Mouse (Mus musculus): ENCODE data around the gene Sox8. TPM values are rescaled to one million over a fixed set of nuclear protein-coding genes. Genes with fewer than 3 reads are reported as not detected.

The Sox8 gene
- polyA plus RNA-seq, 1 experiment, result 0.79 TPM

DNA sequence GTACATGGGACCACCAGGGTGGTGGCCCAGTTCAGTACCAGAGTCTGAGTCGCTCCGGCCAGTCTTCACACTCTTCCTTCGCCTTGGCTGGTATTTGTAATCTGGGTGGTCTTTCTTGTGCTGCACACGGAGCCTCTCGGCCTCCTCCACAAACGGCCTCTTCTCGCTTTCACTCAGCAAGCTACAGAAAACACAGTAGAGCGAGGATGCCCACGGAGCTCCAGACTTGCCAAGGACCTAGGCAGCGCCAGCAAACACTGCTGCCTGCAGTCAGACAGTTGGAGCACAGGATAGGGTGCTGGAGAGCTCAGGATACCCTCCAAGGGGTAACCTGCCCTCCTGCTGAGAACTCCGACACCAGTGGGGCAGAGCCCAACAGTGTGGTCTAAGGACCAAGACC is 1.6 kb downstream of the Sox8 start:
- Histone ChIP-seq H3K27ac (replicated peaks; ENCODE audit: low read depth, low read length) (no peak overlapping the region), H3K4me3 (ENCODE audit: insufficient read depth, low read depth, low read length) (no peak overlapping the region), H3K4me1 (ENCODE audit: control insufficient read depth, insufficient read depth, insufficient read length, low read length) (peaks cover 3% of the 10 kb centered on the region; the same call in 1 of the 2 replicates)

DNA sequence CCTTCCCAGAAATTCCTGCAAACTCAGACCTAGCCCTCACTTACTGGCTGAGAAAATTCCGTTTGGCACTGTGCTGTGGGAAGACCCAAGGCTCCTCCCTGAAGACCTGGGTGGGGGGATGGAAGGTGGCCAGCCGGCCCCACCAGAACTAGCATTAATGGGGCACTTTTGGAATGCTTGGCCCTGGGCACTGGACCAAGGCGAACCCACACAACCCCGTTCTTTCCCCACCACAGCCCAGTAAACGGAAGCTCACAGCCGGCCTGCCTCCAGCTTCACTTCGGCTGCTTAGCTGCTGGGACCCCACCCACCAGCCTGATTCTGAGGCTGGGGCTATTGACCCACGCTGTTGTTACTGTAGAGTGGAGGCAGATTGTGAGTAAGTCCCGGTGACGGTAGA is 2.3 kb downstream of the Sox8 start:
- H3K27ac ChIP-seq (replicated peaks; ENCODE audit: low read depth, low read length), result no peak overlapping the region
- H3K4me3 ChIP-seq (ENCODE audit: insufficient read depth, low read depth, low read length), result no peak overlapping the region
- peaks cover 3% of the 10 kb centered on the region; the same call in 1 of the 2 replicates for H3K4me1 ChIP-seq (ENCODE audit: control insufficient read depth, insufficient read depth, insufficient read length, low read length)

- Histone ChIP-seq H3K27ac (replicated peaks; ENCODE audit: low read depth, low read length) (no peak overlapping the region), H3K4me3 (ENCODE audit: insufficient read depth, low read depth, low read length) (no peak overlapping the region), H3K4me1 (ENCODE audit: control insufficient read depth, insufficient read depth, insufficient read length, low read length) (peaks cover 3% of the 10 kb centered on the region; the same call in 1 of the 2 replicates)
Observed at GRCm38 (mm10) chr17:25567745-25568144, 2.7 kb downstream of the Sox8 start.

DNA sequence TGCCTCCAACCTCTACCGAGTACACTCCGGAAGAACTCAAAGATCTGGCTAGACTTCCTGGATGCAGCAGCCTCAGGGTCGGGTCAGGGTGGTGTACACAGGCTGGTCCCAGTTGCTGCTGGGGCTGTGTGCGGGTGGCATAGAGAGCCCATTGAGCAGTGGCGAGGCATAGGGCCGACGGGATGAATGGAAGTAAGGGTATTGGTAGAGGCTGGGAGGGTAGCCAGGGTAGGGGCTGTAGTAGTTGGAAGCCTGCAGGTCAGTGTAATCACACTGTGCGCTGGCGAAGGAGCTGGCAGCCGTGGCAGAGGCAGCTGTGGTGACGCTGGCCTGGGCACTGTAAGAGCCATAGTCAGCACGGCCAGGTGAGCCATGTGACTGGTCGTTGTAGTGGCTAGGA is 3.2 kb downstream of the Sox8 start:
- Histone ChIP-seq H3K4me1 (ENCODE audit: control insufficient read depth, insufficient read depth, insufficient read length, low read length) (peaks cover 3% of the 10 kb centered on the region; the same call in 1 of the 2 replicates), H3K4me3 (ENCODE audit: insufficient read depth, low read depth, low read length) (no peak overlapping the region), H3K27ac (replicated peaks; ENCODE audit: low read depth, low read length) (no peak overlapping the region)

GRCm38 (mm10) chr17:25565860-25566600 is 4.5 kb downstream of the Sox8 start:
- Histone ChIP-seq H3K4me3 (ENCODE audit: insufficient read depth, low read depth, low read length) (no peak overlapping the region), H3K4me1 (ENCODE audit: control insufficient read depth, insufficient read depth, insufficient read length, low read length) (peaks cover 3% of the 10 kb centered on the region; the same call in 1 of the 2 replicates), H3K27ac (replicated peaks; ENCODE audit: low read depth, low read length) (no peak overlapping the region)

- Histone ChIP-seq H3K4me3 (ENCODE audit: insufficient read depth, low read depth, low read length) (no peak overlapping the region), H3K4me1 (ENCODE audit: control insufficient read depth, insufficient read depth, insufficient read length, low read length) (peaks cover 3% of the 10 kb centered on the region; the same call in 1 of the 2 replicates), H3K27ac (replicated peaks; ENCODE audit: low read depth, low read length) (no peak overlapping the region)
Observed at GRCm38 (mm10) chr17:25565244-25565643, 5.2 kb downstream of the Sox8 start.

- Histone ChIP-seq H3K27ac (replicated peaks; ENCODE audit: low read depth, low read length) (no peak overlapping the region), H3K4me3 (ENCODE audit: insufficient read depth, low read depth, low read length) (no peak overlapping the region), H3K4me1 (ENCODE audit: control insufficient read depth, insufficient read depth, insufficient read length, low read length) (no peaks in the 10 kb centered on the region)
Observed at GRCm38 (mm10) chr17:25564481-25564880, 6.0 kb downstream of the Sox8 start.

GRCm38 (mm10) chr17:25561223-25562028 is 9.1 kb downstream of the Sox8 start:
- Histone ChIP-seq H3K27ac (replicated peaks; ENCODE audit: low read depth, low read length) (no peak overlapping the region), H3K4me3 (ENCODE audit: insufficient read depth, low read depth, low read length) (no peak overlapping the region), H3K4me1 (ENCODE audit: control insufficient read depth, insufficient read depth, insufficient read length, low read length) (no peaks in the 10 kb centered on the region)

DNA sequence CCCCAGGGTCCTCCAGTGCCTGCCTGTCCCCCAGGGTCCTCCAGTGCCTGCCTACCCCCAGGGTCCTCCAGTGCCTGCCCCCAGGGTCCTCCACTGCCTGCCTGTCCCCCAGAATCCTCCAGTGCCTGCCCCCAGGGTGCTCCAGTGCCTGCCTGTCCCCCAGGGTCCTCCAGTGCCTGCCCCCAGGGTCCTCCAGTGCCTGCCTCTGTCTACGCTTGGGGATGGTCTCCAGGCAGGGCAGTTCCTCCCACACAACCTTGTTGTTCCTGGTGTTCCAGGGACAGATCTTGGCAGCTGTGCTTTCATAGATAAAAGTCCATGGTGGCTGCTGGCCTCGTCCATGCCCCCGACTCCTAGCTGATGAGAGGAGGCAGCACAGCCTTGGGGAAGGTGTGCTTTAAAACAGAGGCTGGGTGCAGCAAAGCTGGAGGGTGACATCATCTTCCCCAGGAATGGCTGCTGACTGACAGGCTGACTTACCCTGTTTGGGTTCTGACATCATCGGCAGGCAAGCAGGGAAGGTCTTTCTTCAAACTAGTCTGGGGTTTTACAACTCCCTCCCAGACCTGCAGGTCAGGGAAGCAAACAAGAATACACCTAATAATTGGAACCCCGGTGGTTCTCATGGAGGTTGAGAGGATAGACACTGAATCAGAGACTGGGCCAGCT is 9.8 kb downstream of the Sox8 start:
- H3K4me1 ChIP-seq (ENCODE audit: control insufficient read depth, insufficient read depth, insufficient read length, low read length), result no peaks in the 10 kb centered on the region
- no peak overlapping the region for H3K4me3 ChIP-seq (ENCODE audit: insufficient read depth, low read depth, low read length)
- no peak overlapping the region for H3K27ac ChIP-seq (replicated peaks; ENCODE audit: low read depth, low read length)

DNA sequence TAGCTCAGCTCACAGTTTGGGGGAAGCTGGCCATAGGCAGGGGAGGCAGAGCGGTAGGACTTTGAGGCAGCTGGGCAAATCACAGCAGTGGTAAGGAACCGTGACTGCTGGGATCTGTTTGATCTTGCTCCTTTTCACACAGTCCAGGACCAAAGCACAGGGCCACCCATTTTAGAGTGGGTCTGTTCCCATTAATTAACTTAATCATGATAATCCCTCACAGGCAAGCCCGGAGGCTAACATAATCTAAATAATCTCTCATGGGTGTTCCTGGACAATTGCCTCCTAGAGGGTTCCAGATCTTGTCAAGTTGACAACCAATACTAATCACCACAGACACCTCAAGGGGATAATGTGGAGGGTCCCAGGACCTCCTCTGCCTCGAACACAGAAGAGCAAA is 10.9 kb downstream of the Sox8 start:
- Histone ChIP-seq H3K4me1 (ENCODE audit: control insufficient read depth, insufficient read depth, insufficient read length, low read length) (no peaks in the 10 kb centered on the region), H3K4me3 (ENCODE audit: insufficient read depth, low read depth, low read length) (no peak overlapping the region), H3K27ac (replicated peaks; ENCODE audit: low read depth, low read length) (no peak overlapping the region)

GRCm38 (mm10) chr17:25556630-25557354 is 13.7 kb downstream of the Sox8 start:
- Histone ChIP-seq H3K27ac (replicated peaks; ENCODE audit: low read depth, low read length) (no peak overlapping the region), H3K4me1 (ENCODE audit: control insufficient read depth, insufficient read depth, insufficient read length, low read length) (no peaks in the 10 kb centered on the region), H3K4me3 (ENCODE audit: insufficient read depth, low read depth, low read length) (0 out of 2 replicates have a peak overlapping the region, but pooled peaks have one; percentile 2)

DNA sequence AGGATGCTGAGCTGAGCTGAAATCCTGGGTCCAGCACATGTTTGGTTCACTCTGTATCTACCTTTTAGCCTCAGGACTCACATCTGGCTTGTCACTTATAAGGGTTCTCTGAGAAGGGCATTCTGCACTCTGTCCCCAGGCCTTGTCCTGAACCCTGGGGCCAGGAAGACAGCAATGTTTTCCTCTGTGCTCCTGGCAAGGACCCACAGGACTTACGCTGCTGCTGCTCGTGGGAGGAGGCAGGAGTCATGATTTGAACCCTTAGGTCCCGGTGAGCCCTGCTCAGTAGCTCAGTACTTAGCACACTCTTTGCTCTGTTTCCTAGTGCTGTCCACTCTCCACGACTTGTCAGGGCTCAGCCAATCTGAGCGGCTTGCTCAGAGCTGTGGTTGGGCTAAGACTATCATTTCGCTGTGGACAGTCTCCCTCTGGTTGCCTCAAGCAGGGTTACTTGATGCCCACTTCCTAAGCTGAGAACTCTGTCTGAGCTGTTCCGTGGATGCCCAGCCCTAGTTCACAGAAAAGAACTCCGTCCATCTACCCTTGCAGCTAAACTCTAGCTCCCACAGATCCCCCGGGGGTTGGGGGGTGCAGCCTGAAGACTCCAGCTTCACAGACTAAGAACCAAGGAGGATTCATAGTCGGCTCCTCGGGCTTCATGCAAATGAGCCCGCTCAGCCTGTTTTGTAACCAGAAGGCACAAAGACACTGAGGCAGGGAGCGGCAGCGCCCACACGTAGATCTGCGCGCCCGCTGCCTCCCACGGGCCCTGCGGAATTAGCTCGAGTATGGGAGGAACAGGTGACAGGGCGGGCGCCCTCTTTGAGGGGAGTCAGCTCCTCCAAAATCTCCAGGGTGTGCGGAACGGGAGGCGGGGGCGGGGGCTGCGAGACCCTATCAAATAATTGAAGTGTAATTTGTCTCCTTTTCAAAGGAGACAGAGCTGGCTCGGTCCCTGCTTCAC is 14.5 kb downstream of the Sox8 start:
- 0 out of 2 replicates have a peak overlapping the region, but pooled peaks have one; percentile 5 for H3K27ac ChIP-seq (replicated peaks; ENCODE audit: low read depth, low read length)
- H3K4me1 ChIP-seq (ENCODE audit: control insufficient read depth, insufficient read depth, insufficient read length, low read length), result no peaks in the 10 kb centered on the region
- H3K4me3 ChIP-seq (ENCODE audit: insufficient read depth, low read depth, low read length), result 0 out of 2 replicates have a peak overlapping the region, but pooled peaks have one; percentile 2

DNA sequence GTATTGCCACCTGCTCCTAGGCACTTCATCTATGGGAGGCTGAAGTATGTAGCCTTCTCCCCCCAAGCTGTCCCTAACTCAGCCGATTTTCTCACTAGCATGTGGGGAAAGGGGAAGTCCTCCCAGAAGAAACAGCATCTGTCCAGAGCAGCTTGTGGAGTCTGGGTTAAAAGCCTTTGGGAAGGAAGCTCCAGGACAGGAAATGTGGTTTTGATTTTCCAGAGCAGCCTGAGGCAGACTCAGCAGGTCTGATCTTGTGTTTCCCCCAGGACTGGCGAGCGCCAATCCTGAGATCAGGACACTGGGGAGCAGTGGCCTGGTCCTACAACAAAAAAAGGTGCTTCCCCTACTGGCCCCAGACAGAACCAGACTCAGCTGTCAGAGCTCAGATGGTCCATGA is 15.3 kb downstream of the Sox8 start:
- no peaks in the 10 kb centered on the region for H3K4me1 ChIP-seq (ENCODE audit: control insufficient read depth, insufficient read depth, insufficient read length, low read length)
- H3K27ac ChIP-seq (replicated peaks; ENCODE audit: low read depth, low read length), result 0 out of 2 replicates have a peak overlapping the region, but pooled peaks have one; percentile 5
- no peak overlapping the region for H3K4me3 ChIP-seq (ENCODE audit: insufficient read depth, low read depth, low read length)

DNA sequence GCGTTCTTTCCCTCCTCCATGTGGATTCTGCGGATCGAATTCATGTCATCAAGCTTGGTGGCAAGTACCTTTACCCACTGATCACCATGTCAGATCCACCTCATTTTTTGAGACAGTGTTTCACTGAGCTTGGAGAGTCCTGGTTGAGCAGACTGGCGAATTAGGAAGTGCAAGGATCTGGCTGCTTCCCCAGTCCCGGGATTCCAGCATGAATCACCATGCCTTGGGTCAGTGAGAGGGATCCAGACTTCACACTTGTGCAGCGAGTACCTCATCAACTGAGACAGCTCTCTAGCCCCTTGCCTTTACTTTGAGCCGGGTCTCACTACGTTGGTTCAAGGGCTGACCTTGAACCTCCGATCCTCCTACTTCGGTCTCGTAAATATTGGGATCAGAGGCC is 19.2 kb downstream of the Sox8 start:
- Histone ChIP-seq H3K4me1 (ENCODE audit: control insufficient read depth, insufficient read depth, insufficient read length, low read length) (no peaks in the 10 kb centered on the region), H3K4me3 (ENCODE audit: insufficient read depth, low read depth, low read length) (no peak overlapping the region), H3K27ac (replicated peaks; ENCODE audit: low read depth, low read length) (no peak overlapping the region)
